Mouse (Mus musculus) layer of hippocampus, adult 2 months (tissue): Measurements from ENCODE around the gene Ncaph. TPM values are rescaled to one million over a fixed set of nuclear protein-coding genes. Genes with fewer than 3 reads are reported as not detected.
"Not testable (repeated sequence)": the region's sequence is repeated elsewhere in the genome, so short reads cannot be mapped to it uniquely, and the experiment has no call there.

Experiments used
- DNase-seq, 2 experiments: peaks; one replicate each; pipeline ENCODE4 v3.0.0; 2022; ENCODE audit warnings: low spot score in 2 of 2
- H3K27ac ChIP-seq: fragments of 200-600 bp; 2 replicates; pipeline ENCODE4 v1.8.1; 2022
- H3K4me3 ChIP-seq: fragments of 200-600 bp; 2 replicates; pipeline ENCODE4 v1.8.1; 2022; ENCODE audit warnings: mild to moderate bottlenecking
- CTCF ChIP-seq: fragments of 200-600 bp; conservative IDR thresholded peaks from 2 replicates; pipeline ENCODE4 v1.8.1; 2022; ENCODE audit warnings: antibody characterized with exemption, mild to moderate bottlenecking, moderate library complexity
- total RNA-seq, 2 experiments: library from RNA; stranded (reverse); gene quantifications; 2 replicates each; pipeline ENCODE4 v1.2.3; 2021

Gene Ncaph
- total RNA-seq, 2 experiments from 2014 or later, result 1.3 to 1.6 TPM

- DNase-seq, result no peak
- no peak for TF ChIP-seq CTCF
- no peak overlapping the region for H3K27ac ChIP-seq
- H3K4me3 ChIP-seq, result no peak overlapping the region
Measured at GRCm38 (mm10) chr2:127137838-127138420, 4.2 kb upstream of the Ncaph start.

- TF ChIP-seq CTCF, result no peak
- H3K27ac ChIP-seq, result no peak overlapping the region; the same call in 1 of the 2 replicates
- DNase-seq, result no peak
- no peak overlapping the region for H3K4me3 ChIP-seq
Measured at GRCm38 (mm10) chr2:127136979-127137378, 3.2 kb upstream of the Ncaph start.

- not testable (repeated sequence) for H3K27ac ChIP-seq, H3K4me3 ChIP-seq, DNase-seq
- TF ChIP-seq CTCF, result peak; percentile 40
Measured at GRCm38 (mm10) chr2:127135255-127135654, 1.5 kb upstream of the Ncaph start.

- Histone ChIP-seq H3K4me3 (no peak overlapping the region), H3K27ac (no peak overlapping the region)
- TF ChIP-seq CTCF, result no peak
- no peak for DNase-seq
Measured at GRCm38 (mm10) chr2:127131353-127131752, 2.4 kb downstream of the Ncaph start.

- Histone ChIP-seq H3K27ac (no peak overlapping the region), H3K4me3 (no peak overlapping the region)
- no peak for TF ChIP-seq CTCF
- DNase-seq, result no peak
Measured at GRCm38 (mm10) chr2:127128926-127129325, 4.8 kb downstream of the Ncaph start.

- no peak for TF ChIP-seq CTCF
- DNase-seq, result no peak
- Histone ChIP-seq H3K27ac (peak overlapping the region; percentile 39; the same call in 1 of the 2 replicates), H3K4me3 (no peak overlapping the region)
Measured at GRCm38 (mm10) chr2:127121591-127122235, 12.0 kb downstream of the Ncaph start.

GRCm38 (mm10) chr2:127108986-127109385, 24.8 kb downstream of the Ncaph start:
- no peak for DNase-seq
- H3K4me3 ChIP-seq, result no peak overlapping the region
- H3K27ac ChIP-seq, result no peak overlapping the region
- TF ChIP-seq CTCF, result no peak

GRCm38 (mm10) chr2:127092000-127092399, 41.8 kb downstream of the Ncaph start:
- DNase-seq, result no peak
- no peak overlapping the region for H3K4me3 ChIP-seq
- H3K27ac ChIP-seq, result no peak overlapping the region
- no peak for TF ChIP-seq CTCF

GRCm38 (mm10) chr2:127090151-127090550, 43.6 kb downstream of the Ncaph start:
- not testable (repeated sequence) for DNase-seq, H3K4me3 ChIP-seq, H3K27ac ChIP-seq

- Histone ChIP-seq H3K4me3 (no peak overlapping the region), H3K27ac (no peak overlapping the region)
- TF ChIP-seq CTCF, result no peak
- DNase-seq, result no peak
Measured at GRCm38 (mm10) chr2:127086235-127086634, 47.5 kb downstream of the Ncaph start.

GRCm38 (mm10) chr2:127080591-127081218, 53.0 kb downstream of the Ncaph start:
- Histone ChIP-seq H3K27ac (no peak overlapping the region), H3K4me3 (no peak overlapping the region)
- no peak for DNase-seq
- TF ChIP-seq CTCF, result no peak

- DNase-seq, result no peak
- TF ChIP-seq CTCF, result no peak
- H3K4me3 ChIP-seq, result no peak overlapping the region
- no peak overlapping the region for H3K27ac ChIP-seq
Measured at GRCm38 (mm10) chr2:127079881-127080590, 53.7 kb downstream of the Ncaph start.

- H3K4me3 ChIP-seq, H3K27ac ChIP-seq, DNase-seq: not testable (repeated sequence)
Measured at GRCm38 (mm10) chr2:127079066-127079465, 54.7 kb downstream of the Ncaph start.
